Mouse (Mus musculus) heart, embryonic 13.5 days (tissue): ENCODE data around the gene Acta1. TPM values are rescaled to one million over a fixed set of nuclear protein-coding genes. Genes with fewer than 3 reads are reported as not detected.

Source experiments
- ATAC-seq: fragments of 200-750 bp; cut with Nextera tagmentation; 2 replicates; pipeline ENCODE4 v1.8.0; 2017; ENCODE audit warnings: moderate TSS enrichment; ENCODE audit not compliant: insufficient number of reproducible peaks, low FRiP score, low TSS enrichment; ENCODE audit errors: extremely low read depth
- H3K27ac ChIP-seq: fragments of 300-500 bp; sonication (generic); replicated peaks from 2 replicates; pipeline ENCODE4 v1.5.1; 2015; ENCODE audit warnings: moderate library complexity, mild to moderate bottlenecking, inconsistent platforms
- H3K27me3 ChIP-seq: fragments of 300-500 bp; sonication (generic); replicated peaks from 2 replicates; pipeline ENCODE4 v1.6.1; 2015; ENCODE audit warnings: mild to moderate bottlenecking, inconsistent platforms
- H3K36me3 ChIP-seq: fragments of 300-500 bp; sonication (generic); 2 replicates; pipeline ENCODE4 v1.6.1; 2015; ENCODE audit warnings: mild to moderate bottlenecking, inconsistent platforms
- H3K4me1 ChIP-seq: fragments of 300-500 bp; sonication (generic); 2 replicates; pipeline ENCODE4 v1.6.1; 2015; ENCODE audit warnings: inconsistent platforms
- H3K4me2 ChIP-seq: fragments of 300-500 bp; sonication (generic); 2 replicates; pipeline ENCODE4 v1.6.1; 2015; ENCODE audit warnings: inconsistent platforms, mild to moderate bottlenecking, moderate library complexity
- H3K4me3 ChIP-seq: fragments of 300-500 bp; sonication (generic); 2 replicates; pipeline ENCODE4 v1.5.1; 2015; ENCODE audit warnings: moderate library complexity, mild to moderate bottlenecking, inconsistent platforms
- H3K9ac ChIP-seq: fragments of 300-500 bp; sonication (generic); 2 replicates; pipeline ENCODE4 v1.6.1; 2015; ENCODE audit warnings: inconsistent platforms, mild to moderate bottlenecking, moderate library complexity
- H3K9me3 ChIP-seq: fragments of 300-500 bp; sonication (generic); 2 replicates; pipeline ENCODE4 v1.6.1; 2016; ENCODE audit warnings: inconsistent platforms
- WGBS: fragments of 180-500 bp; shearing (Covaris S2); methylation state at CpG from one replicate; pipeline ENCODE4 v1.1.7; 2015; ENCODE audit warnings: mixed read lengths; 5-methylcytosine and 5-hydroxymethylcytosine counted together
- polyA plus RNA-seq: library from polyadenylated mRNA; unstranded; fragments of >200 nt; fragmentation: Nextera tagmentation; extraction: Ambion mirVana; gene quantifications from 2 replicates; pipeline ENCODE4 v1.2.1, GENCODE M21; 2015

The Acta1 gene
- polyA plus RNA-seq, 1 experiment from 2014 or later = 292 TPM

- ATAC-seq = peak; percentile 89
Measured at GRCm38 (mm10) chr8:123858941-123859647, 35.5 kb downstream of the Acta1 start.

GRCm38 (mm10) chr8:123858574-123858940, 36.0 kb downstream of the Acta1 start:
- under 1% methylated on average over 17 of the region's 17 CpGs for WGBS
- H3K4me1 ChIP-seq = peaks cover 14% of the 10 kb centered on the region
- H3K27ac ChIP-seq = peak overlapping the region; percentile 57; the same call in 1 of the 2 replicates
- 0 out of 2 replicates have a peak, but pooled peaks cover 2% of the 10 kb centered on the region for H3K36me3 ChIP-seq
- ATAC-seq = no peak
- H3K9ac ChIP-seq = peak overlapping the region; percentile 89
- H3K9me3 ChIP-seq = 0 out of 2 replicates have a peak, but pooled peaks cover 5% of the 10 kb centered on the region
- H3K4me3 ChIP-seq = peak overlapping the region; percentile 93
- peak overlapping the region; percentile 88 for H3K4me2 ChIP-seq
- peaks cover 29% of the 10 kb centered on the region for H3K27me3 ChIP-seq

More at GRCm38 (mm10) chr8:123858941-123859647, 35.5 kb downstream of the Acta1 start:
- peak overlapping the region; percentile 93 for H3K4me3 ChIP-seq
- H3K9me3 ChIP-seq = 0 out of 2 replicates have a peak, but pooled peaks cover 5% of the 10 kb centered on the region
- peak overlapping the region; percentile 89 for H3K9ac ChIP-seq
- H3K27ac ChIP-seq = peak overlapping the region; percentile 57
- 0 out of 2 replicates have a peak, but pooled peaks cover 2% of the 10 kb centered on the region for H3K36me3 ChIP-seq
- H3K27me3 ChIP-seq = peaks cover 34% of the 10 kb centered on the region
- WGBS = under 1% methylated on average over 73 of the region's 79 CpGs
- H3K4me1 ChIP-seq = peaks cover 17% of the 10 kb centered on the region
- peak overlapping the region; percentile 88 for H3K4me2 ChIP-seq

- Histone ChIP-seq H3K27me3 (peaks cover 20% of the 10 kb centered on the region), H3K9me3 (0 out of 2 replicates have a peak, but pooled peaks cover 5% of the 10 kb centered on the region), H3K36me3 (0 out of 2 replicates have a peak, but pooled peaks cover 2% of the 10 kb centered on the region), H3K4me2 (no peak overlapping the region), H3K4me1 (peaks cover 14% of the 10 kb centered on the region), H3K27ac (no peak overlapping the region), H3K4me3 (no peak overlapping the region), H3K9ac (no peak overlapping the region)
- ATAC-seq = no peak
- 74% methylated on average over 3 of the region's 3 CpGs for WGBS
Measured at GRCm38 (mm10) chr8:123857361-123857760, 37.2 kb downstream of the Acta1 start.

GRCm38 (mm10) chr8:123854733-123855475, 39.6 kb downstream of the Acta1 start:
- no peak overlapping the region for H3K9ac ChIP-seq
- H3K27ac ChIP-seq = no peak overlapping the region
- no peaks in the 10 kb centered on the region for H3K27me3 ChIP-seq
- peaks cover 12% of the 10 kb centered on the region for H3K4me1 ChIP-seq
- H3K9me3 ChIP-seq = 0 out of 2 replicates have a peak, but pooled peaks cover 5% of the 10 kb centered on the region
- H3K36me3 ChIP-seq = 0 out of 2 replicates have a peak, but pooled peaks cover 2% of the 10 kb centered on the region
- H3K4me2 ChIP-seq = no peak overlapping the region
- no peak for ATAC-seq
- H3K4me3 ChIP-seq = no peak overlapping the region
- WGBS = 86% methylated on average over 9 of the region's 9 CpGs

- no peak overlapping the region for H3K4me2 ChIP-seq
- H3K27me3 ChIP-seq = no peaks in the 10 kb centered on the region
- peaks cover 12% of the 10 kb centered on the region for H3K4me1 ChIP-seq
- H3K4me3 ChIP-seq = no peak overlapping the region
- H3K27ac ChIP-seq = no peak overlapping the region
- 0 out of 2 replicates have a peak, but pooled peaks cover 2% of the 10 kb centered on the region for H3K36me3 ChIP-seq
- 64% methylated on average over 1 of the region's 1 CpGs for WGBS
- no peak for ATAC-seq
- no peak overlapping the region for H3K9ac ChIP-seq
- 0 out of 2 replicates have a peak, but pooled peaks cover 5% of the 10 kb centered on the region for H3K9me3 ChIP-seq
Measured at GRCm38 (mm10) chr8:123854252-123854651, 40.3 kb downstream of the Acta1 start.

- 0 out of 2 replicates have a peak, but pooled peaks cover 5% of the 10 kb centered on the region for H3K9me3 ChIP-seq
- 69% methylated on average over 5 of the region's 5 CpGs for WGBS
- 0 out of 2 replicates have a peak, but pooled peaks cover 2% of the 10 kb centered on the region for H3K36me3 ChIP-seq
- H3K27ac ChIP-seq = no peak overlapping the region
- H3K4me3 ChIP-seq = no peak overlapping the region
- ATAC-seq = no peak
- no peak overlapping the region for H3K4me2 ChIP-seq
- H3K4me1 ChIP-seq = no peaks in the 10 kb centered on the region
- no peaks in the 10 kb centered on the region for H3K27me3 ChIP-seq
- no peak overlapping the region for H3K9ac ChIP-seq
Measured at GRCm38 (mm10) chr8:123851590-123851989, 43.0 kb downstream of the Acta1 start.

- Histone ChIP-seq H3K9ac (no peak overlapping the region), H3K9me3 (no peaks in the 10 kb centered on the region), H3K4me3 (no peak overlapping the region), H3K4me1 (no peaks in the 10 kb centered on the region), H3K27me3 (no peaks in the 10 kb centered on the region), H3K4me2 (no peak overlapping the region), H3K36me3 (peaks cover 3% of the 10 kb centered on the region; the same call in 1 of the 2 replicates), H3K27ac (no peak overlapping the region)
- WGBS = 80% methylated on average over 4 of the region's 4 CpGs
- no peak for ATAC-seq
Measured at GRCm38 (mm10) chr8:123849352-123849751, 45.2 kb downstream of the Acta1 start.

GRCm38 (mm10) chr8:123847546-123847945, 47.0 kb downstream of the Acta1 start:
- Histone ChIP-seq H3K9ac (no peak overlapping the region), H3K27me3 (no peaks in the 10 kb centered on the region), H3K4me3 (no peak overlapping the region), H3K9me3 (no peaks in the 10 kb centered on the region), H3K4me1 (no peaks in the 10 kb centered on the region), H3K4me2 (no peak overlapping the region), H3K27ac (no peak overlapping the region), H3K36me3 (peaks cover 3% of the 10 kb centered on the region; the same call in 1 of the 2 replicates)
- WGBS = 58% methylated on average over 3 of the region's 3 CpGs
- ATAC-seq = no peak

- no peak overlapping the region for H3K4me2 ChIP-seq
- no peaks in the 10 kb centered on the region for H3K9me3 ChIP-seq
- H3K36me3 ChIP-seq = peaks cover 10% of the 10 kb centered on the region
- no peaks in the 10 kb centered on the region for H3K27me3 ChIP-seq
- ATAC-seq = no peak
- H3K27ac ChIP-seq = no peak overlapping the region
- 85% methylated on average over 12 of the region's 12 CpGs for WGBS
- H3K4me1 ChIP-seq = no peaks in the 10 kb centered on the region
- no peak overlapping the region for H3K9ac ChIP-seq
- no peak overlapping the region for H3K4me3 ChIP-seq
Measured at GRCm38 (mm10) chr8:123846509-123846908, 48.0 kb downstream of the Acta1 start.

GRCm38 (mm10) chr8:123845991-123846390, 48.6 kb downstream of the Acta1 start:
- Histone ChIP-seq H3K27me3 (no peaks in the 10 kb centered on the region), H3K27ac (no peak overlapping the region), H3K36me3 (peaks cover 11% of the 10 kb centered on the region), H3K9me3 (no peaks in the 10 kb centered on the region), H3K9ac (no peak overlapping the region), H3K4me3 (no peak overlapping the region), H3K4me1 (no peaks in the 10 kb centered on the region), H3K4me2 (no peak overlapping the region)
- WGBS = 83% methylated on average over 10 of the region's 10 CpGs
- ATAC-seq = no peak

- no peak overlapping the region for H3K9ac ChIP-seq
- 86% methylated on average over 13 of the region's 13 CpGs for WGBS
- H3K9me3 ChIP-seq = no peaks in the 10 kb centered on the region
- no peak for ATAC-seq
- no peak overlapping the region for H3K27ac ChIP-seq
- no peaks in the 10 kb centered on the region for H3K27me3 ChIP-seq
- H3K4me2 ChIP-seq = no peak overlapping the region
- H3K36me3 ChIP-seq = peaks cover 11% of the 10 kb centered on the region
- no peak overlapping the region for H3K4me3 ChIP-seq
- H3K4me1 ChIP-seq = no peaks in the 10 kb centered on the region
Measured at GRCm38 (mm10) chr8:123845114-123845513, 49.4 kb downstream of the Acta1 start.
